Mouse (Mus musculus) liver, adult 2 months (tissue): ENCODE results near the gene Tnc.

Experiments used
- CTCF ChIP-seq: fragments of 200-500 bp; IDR thresholded peaks from 2 replicates; pipeline ENCODE4 v1.5.1; 2011; ENCODE audit warnings: low read depth, low read length, control low read depth
- POLR2A ChIP-seq: fragments of 200-500 bp; IDR thresholded peaks from 2 replicates; pipeline ENCODE4 v1.6.1; 2011; ENCODE audit warnings: low read length, control low read depth; ENCODE audit not compliant: insufficient read depth; ENCODE audit errors: extremely low read depth

DNA sequence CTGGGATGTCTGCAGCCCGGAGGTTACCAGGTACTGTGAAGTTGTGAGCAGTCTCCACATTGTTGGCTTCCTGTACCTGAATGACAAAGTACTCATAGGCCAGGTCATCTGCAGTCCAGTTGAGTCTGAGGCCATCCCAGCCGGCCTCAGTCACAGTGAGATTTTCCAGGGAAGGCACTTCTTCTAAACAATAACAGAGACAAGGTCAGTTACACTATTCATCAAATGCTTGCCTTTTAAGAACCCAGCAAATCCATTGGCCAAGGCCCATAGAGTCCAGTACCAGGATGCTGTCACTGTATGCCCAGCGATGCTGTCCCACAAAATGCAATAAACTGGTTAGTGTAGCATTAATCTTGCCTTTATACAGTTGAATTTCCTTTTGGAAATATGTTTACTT, 46.0 kb downstream of the Tnc start:
- TF ChIP-seq CTCF (no peak), POLR2A (no peak)
